Mouse (Mus musculus) CD4-positive, CD25-positive, alpha-beta regulatory T cell, adult 2 months (primary cell): ENCODE data around the gene En1.

Source experiments
- DNase-seq: peaks from one replicate; pipeline ENCODE4 v3.0.0-alpha.2; 2012; ENCODE audit warnings: low read depth, low spot score

The En1 gene

DNA sequence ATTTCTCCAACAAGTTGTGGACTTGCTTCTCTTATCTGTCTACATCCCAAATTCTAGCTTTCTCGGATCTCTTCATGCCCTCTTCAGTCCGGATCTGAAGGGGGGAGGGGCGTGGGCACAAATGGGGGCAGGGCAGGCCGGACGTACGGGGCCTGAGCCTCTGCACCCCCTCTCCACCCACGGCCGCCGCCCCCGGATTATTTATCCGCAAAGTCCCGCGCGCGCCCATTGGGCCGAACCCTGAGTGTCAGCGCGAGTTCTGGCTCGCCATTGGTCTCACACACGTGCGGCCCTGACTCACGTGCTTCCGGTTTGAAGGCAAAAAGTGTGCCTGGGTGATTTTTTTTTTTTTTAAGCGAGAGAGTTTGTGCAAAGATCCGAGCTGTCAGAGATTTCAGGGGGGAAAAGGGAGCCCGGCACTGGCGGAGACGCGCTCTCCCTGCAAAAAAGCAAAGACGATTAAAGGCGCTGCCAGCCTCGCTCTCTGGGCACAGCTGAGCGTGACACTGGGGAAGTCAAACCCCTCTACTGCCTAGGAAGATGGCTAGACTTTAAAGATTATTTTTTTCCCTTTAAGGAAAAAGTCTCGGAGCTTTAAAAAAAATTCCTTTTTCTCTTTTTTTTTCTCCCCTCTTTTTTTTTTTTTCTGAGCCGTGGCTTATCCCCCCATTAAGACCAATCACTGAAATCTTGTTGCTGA is at the start of gene En1:
En1 (plus strand) TSS at position 388 of the 700 bp plus-strand sequence.
- DNase-seq: no peak

DNA sequence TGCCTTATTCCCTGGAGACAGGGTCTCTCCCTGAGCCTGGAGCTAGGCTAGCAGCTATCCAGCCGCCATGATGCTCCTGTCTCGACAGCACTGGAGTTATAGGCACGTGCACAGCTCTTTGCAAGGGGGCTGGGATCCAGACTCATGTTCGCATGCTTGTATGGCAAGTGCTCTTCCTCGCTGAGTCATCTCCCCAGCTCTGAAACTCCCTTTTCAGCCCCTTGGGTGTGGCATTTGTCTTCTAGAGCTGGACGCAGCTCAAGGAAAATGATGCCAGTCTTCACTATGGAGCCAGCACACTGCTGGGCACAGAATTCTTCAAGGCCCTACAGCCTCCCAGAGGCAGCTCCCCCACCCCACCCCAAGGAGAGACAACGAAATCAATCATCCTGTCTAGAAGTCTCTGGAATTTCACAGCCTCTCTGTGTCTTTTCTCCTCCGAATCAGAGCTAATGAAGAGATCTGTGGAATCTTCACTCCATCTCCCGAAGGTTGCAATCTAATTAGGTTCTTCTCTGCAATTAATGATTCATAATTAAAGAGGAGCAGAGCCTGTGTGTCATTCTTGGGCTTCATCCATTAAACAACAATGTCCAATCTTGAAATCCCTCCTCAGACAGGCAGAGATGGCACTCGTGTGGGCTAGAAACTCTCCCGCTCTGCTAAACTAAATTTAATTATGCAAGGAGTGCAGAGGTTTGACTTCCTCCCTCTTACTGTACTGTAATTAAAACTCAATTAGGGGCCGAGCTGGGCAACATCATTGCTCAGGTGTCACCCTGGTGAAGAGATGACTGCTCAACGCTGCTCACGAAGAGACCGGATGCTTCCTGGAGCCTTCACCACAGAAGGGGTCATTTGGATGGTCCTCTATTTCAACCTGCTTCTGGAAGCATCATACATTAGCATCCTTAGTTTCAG is 45.0 kb upstream of the En1 start:
- no peak for DNase-seq

DNA sequence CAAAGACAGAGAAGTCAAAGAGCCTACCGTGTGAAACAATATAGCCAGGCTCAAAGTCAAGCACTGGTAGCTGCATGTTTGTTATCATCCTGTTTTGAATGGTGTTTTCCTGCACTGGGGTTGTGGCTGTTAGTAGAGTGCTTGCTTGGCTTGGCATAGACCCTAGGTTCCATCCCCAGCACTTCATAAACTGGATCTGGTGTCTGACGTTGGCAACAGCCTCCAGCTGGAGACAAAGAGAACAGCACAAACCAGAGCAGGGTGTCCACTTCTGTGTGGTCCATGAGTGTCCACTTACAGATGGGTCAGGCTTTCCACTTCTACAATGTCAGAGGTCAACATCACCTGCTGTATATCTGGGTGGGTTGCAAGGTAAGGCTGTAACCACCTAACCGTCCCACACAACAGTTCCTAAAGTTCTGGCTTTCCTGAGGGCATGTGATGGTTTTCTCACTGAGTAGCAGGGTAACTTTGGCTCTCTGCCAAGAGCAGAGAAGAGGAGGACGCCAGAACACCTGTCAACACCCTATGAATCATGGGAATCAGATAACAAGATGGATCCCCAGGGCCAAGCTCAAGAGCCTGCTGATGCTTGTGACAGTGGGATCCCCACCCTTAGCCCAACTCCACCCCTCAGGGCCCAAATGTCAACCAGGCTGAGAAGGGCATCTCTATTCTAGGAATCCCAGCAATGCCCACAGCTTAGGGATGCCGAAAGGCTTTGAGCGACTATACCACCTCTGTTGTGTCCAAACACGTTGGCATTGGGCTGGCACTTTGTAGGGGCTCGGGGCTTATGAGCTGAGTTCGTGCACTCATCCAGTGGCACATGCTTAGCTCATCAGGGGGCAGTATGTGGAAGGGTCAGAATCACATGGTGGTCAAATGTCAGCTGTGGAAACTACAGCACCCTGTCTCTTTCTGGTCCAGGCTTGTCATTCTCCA is 43.6 kb upstream of the En1 start:
- no peak for DNase-seq

DNA sequence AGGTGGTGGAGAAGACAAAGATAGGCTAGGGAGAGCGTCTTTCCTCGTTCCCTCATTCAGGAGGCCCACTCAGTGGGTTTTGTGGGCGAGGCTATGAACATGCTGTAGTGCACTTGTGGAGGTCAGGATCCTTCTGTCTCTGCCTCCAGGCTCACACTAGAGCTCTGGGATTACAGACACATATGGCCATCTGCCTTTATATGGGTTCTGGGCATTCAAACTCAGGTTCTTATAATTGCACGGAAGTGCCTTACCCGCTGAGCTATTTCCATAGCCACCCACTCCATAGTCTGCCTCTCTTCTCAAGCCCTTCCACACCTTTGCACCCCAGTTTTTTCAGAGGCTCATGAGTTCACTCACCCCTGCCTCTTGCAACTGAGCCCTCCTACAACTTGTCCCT is 42.3 kb upstream of the En1 start:
- DNase-seq: no peak

DNA sequence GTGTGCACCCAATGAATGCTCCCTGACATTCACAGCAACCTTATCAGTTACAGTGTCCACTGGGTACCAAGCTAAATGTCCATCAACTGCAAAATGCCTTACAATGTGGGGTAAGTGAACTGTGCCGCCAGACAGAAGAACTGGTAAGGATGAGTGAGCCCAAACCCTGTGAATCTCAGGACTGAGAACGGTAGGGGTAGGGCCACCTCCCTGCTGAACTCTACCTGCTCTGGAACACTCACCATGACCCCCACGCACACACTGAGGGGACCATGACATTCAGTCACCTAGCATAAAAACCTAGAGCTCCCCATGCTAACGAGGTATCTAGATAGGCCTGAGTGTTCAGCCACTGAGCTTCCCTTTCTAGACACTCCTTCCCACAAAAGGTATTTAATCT is 20.9 kb upstream of the En1 start:
- DNase-seq: no peak

DNA sequence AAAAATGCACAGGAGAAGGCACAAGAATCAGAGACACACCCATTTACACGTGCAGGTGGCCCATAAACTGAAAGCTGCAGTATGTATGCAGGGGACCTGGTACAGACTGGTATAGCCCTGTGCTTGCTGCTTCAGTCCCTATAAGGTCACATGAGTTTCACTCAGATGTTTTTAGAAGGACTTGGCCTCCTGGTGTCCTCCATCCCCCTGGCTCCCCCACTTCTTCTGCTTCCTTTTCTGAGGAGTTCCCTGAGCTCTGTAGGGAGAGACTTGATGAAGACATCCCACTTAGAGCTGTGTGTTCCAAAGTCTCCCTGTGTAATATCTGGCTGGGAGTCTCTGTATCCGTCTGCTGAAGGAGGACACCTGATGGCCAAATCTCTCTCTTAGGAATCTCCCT is 16.7 kb upstream of the En1 start:
- DNase-seq: no peak

DNA sequence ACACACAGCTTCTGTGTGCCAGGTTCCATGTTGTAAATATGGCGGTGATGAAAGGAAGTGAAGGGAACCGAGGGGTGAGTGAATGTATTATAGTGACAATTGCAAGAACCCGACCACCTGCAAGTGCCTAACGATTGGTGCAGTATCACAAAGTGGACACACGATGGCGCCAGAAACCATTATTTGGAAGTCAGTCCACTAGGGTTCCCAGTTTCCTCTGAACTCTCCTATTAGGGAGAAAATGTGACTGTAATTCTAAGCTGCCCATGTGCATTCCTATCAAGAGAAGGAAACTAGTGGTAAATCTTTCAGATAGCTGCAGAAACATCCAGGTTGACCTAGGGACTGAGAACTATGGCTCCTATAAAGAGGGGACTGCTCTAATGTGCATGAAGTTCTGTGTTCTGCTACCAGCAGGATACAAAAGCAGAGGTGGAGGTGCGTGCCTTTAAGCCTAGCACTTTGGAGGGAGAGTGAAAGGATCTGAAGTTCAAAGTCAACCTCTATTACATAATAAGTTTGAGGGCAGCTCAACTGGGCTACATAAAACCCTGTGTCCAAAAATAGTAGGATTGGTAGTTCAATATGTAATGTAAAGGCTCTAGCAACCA is 15.6 kb upstream of the En1 start:
- DNase-seq: peak; percentile 63

DNA sequence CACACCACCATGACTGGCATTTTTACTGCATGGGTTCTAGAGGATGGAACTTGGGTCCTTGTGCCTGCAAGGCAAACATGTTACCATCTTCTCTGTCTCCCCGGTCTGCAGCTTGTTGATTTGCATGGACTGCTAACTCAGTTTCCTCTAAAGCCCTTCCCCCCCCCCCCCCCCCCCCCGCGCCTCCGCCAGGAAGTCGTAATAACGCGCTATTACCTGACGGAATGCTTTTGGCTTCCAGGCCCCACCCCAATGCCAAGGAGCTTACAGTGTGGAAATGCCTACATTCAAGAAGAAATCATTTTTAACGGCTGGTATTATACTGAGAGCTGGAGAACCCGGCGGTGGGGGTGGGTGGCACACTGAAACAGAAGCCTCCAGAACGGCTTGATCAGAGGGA is 14.8 kb upstream of the En1 start:
- no peak for DNase-seq

DNA sequence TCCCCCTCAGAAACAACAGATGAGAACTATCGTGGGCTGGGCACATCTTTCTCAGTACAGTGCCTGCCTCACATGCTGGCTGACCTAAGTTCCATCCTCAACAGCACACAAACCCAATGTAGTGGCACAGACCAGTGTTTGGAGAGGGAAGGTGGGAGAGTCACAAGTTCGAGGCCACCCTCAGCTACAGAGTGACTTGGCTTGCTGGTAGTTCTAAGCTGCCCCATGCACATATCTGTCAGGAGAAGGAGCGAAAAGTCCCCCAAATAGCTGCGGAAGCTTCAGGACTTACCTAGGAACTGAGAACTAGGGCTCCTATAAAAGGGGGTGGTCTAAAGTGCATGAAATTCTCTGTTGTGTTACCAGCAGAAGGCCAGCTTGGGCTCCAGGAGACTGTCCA is 14.3 kb upstream of the En1 start:
- DNase-seq: no peak

DNA sequence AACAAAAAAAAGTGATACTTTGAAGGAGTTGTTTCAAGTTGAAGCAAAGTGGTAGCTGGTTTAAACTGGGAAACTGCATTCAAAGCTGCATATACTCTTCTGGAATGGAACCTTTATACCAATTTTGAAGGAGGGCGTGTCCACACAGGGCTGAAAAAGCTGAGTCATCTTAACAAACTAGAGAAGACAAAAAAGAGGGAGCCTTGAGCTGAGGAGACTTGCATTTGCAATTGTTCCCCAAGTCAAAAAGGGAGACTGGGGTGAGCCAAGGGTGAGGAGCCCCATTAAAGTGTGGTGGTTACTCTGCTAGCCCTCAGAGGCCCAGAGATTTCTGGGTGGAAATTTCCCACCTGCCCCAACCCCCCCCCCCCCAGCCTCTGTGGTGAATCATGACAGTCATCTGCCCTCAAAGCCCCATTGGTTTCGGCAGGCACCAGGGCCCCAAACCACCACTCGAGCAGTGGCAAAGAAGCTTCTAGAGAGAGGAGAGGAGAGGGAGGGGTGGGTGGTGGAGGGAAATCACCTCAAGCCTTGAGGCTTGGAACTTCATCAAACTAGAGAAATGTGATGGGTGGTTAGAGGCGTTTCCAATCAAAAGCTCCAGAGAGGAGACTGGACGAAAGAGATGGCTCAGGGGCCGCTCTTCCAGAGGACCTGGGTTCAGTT is 13.7 kb upstream of the En1 start:
- no peak for DNase-seq

DNA sequence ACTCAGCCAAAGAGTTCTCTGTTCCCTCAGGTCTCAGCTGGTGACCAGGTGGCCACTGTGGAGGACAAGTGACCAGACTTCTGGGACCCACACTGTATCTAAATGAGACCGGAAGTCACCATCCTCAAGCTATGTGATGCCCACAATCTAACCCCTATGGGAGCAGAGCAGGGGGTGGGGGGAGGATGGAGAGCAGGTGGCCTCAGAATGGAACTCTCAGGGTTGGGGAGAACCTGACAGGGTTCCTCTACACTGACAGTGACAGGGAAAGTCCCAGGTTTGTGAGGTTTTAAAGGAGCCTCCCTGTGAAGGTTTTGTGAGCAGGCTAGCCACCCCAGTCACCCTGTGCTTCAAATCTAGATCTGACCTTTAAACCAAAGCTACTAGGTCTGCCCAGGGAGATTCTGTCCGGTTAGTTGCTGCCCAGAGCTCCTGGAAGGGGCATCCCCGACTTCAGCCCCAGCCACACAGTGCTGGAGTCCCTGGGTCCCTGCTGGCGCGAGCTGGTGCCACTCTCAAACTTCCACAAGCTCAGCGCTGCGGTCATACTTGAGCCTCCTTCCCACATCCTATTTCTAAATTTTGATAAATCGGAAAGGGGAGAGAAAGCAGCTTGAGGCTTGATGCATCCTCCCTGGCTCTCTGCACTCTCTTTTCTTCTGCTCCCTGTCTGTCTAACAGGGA is 8.8 kb upstream of the En1 start:
- DNase-seq: no peak

DNA sequence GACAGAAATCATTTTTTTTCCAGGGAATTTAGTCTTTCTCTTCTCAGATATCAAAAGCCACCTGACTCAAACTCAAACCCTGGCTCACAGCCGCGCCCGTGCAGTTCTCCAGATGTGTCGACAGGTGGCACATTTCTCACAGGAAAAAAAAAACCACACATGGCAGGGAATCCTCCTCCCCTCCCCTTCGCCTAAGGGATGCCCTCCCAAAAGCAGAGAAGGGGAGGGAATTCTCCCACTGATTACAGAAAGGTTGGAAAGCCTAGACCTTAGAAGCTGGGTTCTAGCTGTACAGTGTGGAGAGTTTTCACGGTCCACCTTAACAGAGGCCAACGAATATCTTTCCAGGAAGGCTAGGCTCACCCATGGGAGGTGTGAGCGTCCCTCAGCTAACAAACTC is 7.6 kb upstream of the En1 start:
- DNase-seq: no peak

DNA sequence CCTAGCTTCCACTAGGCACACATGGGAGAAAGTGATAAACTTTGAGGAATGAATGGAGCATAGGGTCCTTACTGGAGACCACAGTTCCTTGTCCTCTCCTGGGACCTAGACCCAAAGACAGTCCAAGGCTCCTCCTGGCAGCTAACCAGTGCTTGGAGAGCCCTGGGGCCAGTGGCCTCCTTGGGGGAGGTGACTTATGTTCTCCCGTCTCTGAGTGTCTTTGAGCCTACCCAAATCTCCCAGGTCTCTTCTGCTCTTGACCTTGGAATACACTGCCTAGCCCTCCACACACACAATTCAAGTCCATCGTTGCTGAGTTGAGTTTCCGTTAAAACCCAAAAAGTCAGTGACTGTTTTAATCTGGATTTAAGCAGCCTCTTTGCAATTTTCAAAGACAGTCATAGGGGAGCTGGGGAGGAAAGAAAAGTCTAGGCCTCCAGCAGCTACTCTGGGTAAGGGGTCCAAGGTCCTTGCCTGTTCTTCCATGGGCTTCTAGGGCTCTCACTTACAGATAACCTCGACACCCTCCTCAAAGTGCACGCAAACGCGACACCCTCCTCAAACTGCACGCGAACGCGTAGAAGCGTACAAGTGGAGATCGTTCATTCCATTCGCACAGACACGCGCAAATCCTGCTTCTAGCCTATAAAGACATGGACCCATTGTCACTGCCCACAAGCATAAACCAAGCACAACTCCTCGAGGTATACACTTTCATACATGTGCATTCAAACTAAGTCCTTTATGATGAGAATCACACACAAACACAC is 6.6 kb upstream of the En1 start:
- DNase-seq: no peak

DNA sequence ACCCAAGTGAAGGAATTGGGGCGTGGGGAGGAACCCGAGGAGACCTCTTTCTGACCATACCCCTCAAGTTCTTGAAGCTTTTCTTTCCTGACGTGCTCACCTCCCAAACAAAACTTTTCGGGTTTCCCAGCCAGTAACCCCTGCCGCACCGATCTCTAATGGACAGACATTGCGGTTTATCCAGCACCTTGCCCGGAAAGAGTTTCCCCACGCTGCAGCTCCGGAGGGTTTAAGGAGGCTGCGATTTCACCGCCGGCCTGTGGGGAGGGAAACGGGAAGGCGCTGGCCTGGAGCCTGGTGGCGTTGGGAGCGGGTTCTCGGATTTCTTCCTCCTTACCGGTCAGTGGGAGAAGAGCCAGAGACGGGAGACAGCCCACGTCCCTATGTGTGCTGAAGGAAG is 5.9 kb upstream of the En1 start:
- DNase-seq: no peak

DNA sequence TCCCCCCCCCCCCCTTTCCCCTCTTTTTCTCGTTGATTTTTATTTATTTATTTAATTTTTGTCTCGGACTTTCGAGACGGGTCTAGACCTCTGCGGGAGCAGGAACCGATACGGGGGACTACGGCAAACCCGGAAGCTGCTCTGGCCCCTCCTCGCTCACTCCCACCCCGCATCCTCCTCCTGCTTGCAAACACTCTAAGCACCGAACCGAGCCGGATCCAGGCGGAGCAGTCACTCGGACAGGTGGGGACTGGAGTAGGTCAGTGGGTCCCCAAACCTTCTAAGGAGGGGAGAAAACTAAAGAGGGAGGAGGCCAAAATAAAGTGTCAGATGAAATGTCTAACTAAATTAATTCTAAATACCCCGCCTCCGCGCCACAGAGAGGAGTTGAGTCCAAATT is 5.4 kb upstream of the En1 start:
- no peak for DNase-seq

DNA sequence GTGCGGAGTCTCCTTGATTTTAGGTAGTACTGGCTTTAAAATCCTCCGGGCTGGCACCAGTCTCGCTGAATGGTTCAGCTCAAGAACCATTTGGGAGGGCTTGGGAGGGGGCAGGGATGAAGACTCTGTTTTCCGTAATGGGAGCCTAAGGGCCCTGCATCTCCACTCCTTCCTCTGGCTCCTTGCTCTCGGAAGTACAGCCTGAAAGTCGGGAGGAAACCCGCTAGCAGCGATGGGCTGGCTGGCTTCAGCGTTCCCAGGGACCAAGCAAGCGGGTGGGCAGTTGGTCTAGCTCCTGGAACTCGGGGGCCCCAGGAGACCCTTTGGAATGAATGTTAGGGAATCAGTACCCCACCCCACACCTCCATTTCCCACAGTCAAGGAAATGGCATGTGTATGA is 4.9 kb upstream of the En1 start:
- no peak for DNase-seq

DNA sequence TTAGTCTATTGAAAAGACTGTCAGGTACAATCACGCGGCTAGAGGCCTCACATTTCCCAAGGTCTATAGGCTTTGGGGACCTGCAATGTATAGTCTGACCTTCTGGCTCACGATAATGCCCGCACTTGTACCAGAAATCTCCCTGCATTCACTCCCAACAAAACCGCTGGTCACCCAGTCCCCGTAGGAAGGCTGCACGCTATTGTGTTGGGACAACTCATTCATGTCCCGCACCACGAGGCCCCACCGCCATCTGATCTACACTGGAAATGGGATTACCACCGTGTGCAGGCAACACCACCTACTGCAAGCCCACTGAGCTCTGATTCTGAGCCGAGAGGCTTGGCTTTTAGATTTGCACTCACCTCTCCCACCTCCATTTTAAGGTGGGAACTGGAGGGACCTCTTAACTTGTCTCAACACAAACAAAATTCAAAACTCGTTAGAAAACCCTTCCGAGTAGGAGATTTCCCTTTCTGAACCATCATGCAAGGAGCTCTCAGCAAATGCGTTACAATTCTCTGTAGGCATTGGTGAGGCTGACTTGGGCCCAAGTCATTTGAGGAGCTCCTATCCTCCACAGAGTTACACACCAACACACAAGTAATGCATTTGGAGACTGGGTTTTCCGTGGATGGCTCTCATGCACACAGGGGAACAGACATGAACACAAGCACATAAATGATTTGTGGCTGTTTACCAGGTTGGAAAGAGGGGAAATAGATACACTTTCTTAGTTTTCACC is 3.9 kb upstream of the En1 start:
- DNase-seq: no peak

DNA sequence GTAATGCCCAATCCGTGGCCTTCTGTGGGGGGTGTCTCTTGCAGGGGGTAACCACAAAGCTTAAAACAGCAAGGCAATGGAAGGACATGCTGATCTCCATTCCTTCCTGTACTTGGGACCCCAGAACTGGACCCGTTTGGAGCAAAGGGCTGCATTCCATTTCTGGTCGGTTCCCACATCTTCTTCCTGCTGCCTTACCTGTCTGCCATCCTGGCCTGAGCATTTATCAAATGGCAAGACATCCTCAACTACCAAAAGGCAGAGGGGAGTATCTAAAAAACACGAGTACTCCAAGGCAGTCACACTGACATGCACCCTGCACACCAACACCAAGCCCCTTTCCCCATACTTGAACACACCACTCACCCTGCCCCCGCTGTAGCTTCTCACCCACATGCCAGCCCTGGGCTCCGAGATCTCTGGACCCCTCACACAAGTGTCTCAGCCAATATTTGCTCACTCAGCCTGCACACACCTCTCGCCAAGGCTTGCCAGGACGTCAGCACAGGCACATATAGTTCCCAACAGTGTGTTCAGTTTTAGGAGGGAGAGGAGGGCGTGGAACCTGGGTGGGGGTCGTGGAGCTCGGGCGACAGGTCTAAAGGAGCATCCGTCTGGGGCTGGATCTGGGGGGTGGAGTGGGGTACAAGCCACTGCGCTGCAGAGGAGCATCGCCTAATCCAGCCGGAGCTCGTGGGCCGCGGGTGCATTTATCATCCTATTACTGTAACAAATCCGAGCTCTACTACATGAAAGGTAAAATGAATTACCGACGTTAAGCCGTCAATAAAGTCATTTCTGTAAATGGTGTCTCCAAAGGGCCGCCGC is 2.7 kb upstream of the En1 start:
- DNase-seq: no peak
